Mouse (Mus musculus) T-helper 2 cell (primary cell): Measurements from ENCODE around the gene Ttc21a.

Experiments
- in situ Hi-C: fragments of 300-600 bp; cut with MboI, MseI; formaldehyde crosslinking; loops from one replicate; pipeline ENCODE4 v1.15.1; 2025; ENCODE audit warnings: high pct_unique_total_duplicates

Ttc21a gene

GRCm38 (mm10) chr9:119976704-119977556 lies 39.5 kb downstream of the Ttc21a start:
- in situ Hi-C loops: no loop called here

GRCm38 (mm10) chr9:119977557-119978060 lies 40.2 kb downstream of the Ttc21a start:
- in situ Hi-C loops: no loop called here

- in situ Hi-C loops: no loop called here
These were observed 40.9 kb downstream of the Ttc21a start for GRCm38 (mm10) chr9:119978151-119978810.

GRCm38 (mm10) chr9:119978811-119979441 lies 41.5 kb downstream of the Ttc21a start:
- in situ Hi-C loops: no loop called here

GRCm38 (mm10) chr9:119979749-119980148 lies 42.3 kb downstream of the Ttc21a start:
- in situ Hi-C loops: no loop called here

GRCm38 (mm10) chr9:119980770-119981182 lies 43.4 kb downstream of the Ttc21a start:
- in situ Hi-C loops: no loop called here

- in situ Hi-C loops: no loop called here
These were observed 44.1 kb downstream of the Ttc21a start for GRCm38 (mm10) chr9:119981183-119982179.

GRCm38 (mm10) chr9:119982241-119982811 lies 44.9 kb downstream of the Ttc21a start:
- in situ Hi-C loops: no loop called here

GRCm38 (mm10) chr9:119982956-119983551 lies 45.6 kb downstream of the Ttc21a start:
- in situ Hi-C loops: no loop called here

- in situ Hi-C loops: no loop called here
These were observed 46.5 kb downstream of the Ttc21a start for GRCm38 (mm10) chr9:119983585-119984535.

- in situ Hi-C loops: no loop called here
These were observed 47.2 kb downstream of the Ttc21a start, which contains the start of gene Csrnp1 for GRCm38 (mm10) chr9:119984536-119985011. TSS of gene Csrnp1 (minus strand) at chr9:119984658.

- in situ Hi-C loops: no loop called here
These were observed 48.6 kb downstream of the Ttc21a start for GRCm38 (mm10) chr9:119985881-119986574.

GRCm38 (mm10) chr9:119988304-119988703 lies 50.9 kb downstream of the Ttc21a start:
- in situ Hi-C loops: no loop called here

- in situ Hi-C loops: no loop called here
These were observed 53.9 kb downstream of the Ttc21a start for GRCm38 (mm10) chr9:119991310-119991709.

- in situ Hi-C loops: no loop called here
These were observed 55.9 kb downstream of the Ttc21a start for GRCm38 (mm10) chr9:119993092-119993844.

GRCm38 (mm10) chr9:119994207-119994606 lies 56.8 kb downstream of the Ttc21a start:
- in situ Hi-C loops: no loop called here

GRCm38 (mm10) chr9:119996080-119996479 lies 58.7 kb downstream of the Ttc21a start:
- in situ Hi-C loops: no loop called here
